Mouse (Mus musculus) liver, adult 10 weeks (tissue): Measurements from ENCODE around the gene Alox5. TPM values are rescaled to one million over a fixed set of nuclear protein-coding genes. Genes with fewer than 3 reads are reported as not detected.

Experiments
- polyA plus RNA-seq: library from polyadenylated mRNA; stranded (reverse); fragments of 350-450 nt; fragmentation: Illumina TruSeq; extraction: RNeasy Lipid Tissue Mini Kit (QIAGEN cat#74804); gene quantifications from one replicate; pipeline ENCODE4 v1.2.3, GENCODE M21; 2014; ENCODE audit warnings: low read depth, low replicate concordance

The Alox5 gene
- not detected for polyA plus RNA-seq

GRCm38 (mm10) chr6:116460544-116461283 lies at the start of gene Alox5:
Gene Alox5 (minus strand): TSS chr6:116461178.

DNA sequence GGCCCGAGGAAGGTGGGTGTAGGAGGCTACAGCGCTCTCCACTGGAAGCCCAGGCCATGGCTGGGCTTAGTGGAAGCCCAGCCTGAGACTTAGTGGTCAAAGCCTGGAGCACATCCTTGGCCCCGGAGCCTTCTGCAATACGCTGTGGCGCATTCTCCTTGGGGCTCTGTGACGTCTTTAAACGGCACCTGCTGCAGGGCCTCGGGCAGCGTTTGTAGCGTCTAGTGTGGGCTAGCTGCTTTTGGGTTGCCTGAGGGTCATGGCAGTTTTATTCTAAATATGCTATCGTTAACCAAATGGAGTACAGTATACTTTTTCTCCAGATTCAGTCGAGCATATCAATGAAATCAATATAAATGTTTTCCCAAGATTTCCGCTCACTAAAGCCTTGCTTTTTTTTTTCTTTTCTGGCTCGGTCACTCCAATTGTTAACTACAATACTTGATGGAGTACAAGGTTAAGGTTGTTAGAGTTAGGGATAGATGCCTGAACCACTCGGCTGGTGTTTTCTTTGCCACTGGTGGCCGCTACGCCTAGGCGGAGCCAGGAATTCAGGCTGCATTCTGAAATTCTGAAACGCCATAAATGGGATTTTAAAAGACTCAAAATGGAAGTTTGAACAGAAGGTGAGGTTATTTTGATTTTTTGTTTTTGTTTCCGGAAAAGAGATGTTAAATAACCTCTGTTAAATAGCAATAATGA lies 45.5 kb upstream of the Alox5 start, which contains the start of gene Olfr212:
Gene Olfr212 (plus strand): TSS at position 215 of the 702 bp plus-strand sequence.

GRCm38 (mm10) chr6:116488791-116489190 lies 27.8 kb upstream of the Alox5 start, which contains the start of gene Olfr211:
Gene Olfr211 (plus strand): TSS chr6:116489091.

Other genes with a start within 250 kb of the Alox5 start
- gene Zfand4, start 197.0 kb downstream of the Alox5 start, polyA plus RNA-seq: 30.7 TPM
- gene March8, start 123.2 kb downstream of the Alox5 start, polyA plus RNA-seq: 93.8 TPM
- not detected for gene Olfr211, start 27.9 kb upstream of the Alox5 start, polyA plus RNA-seq
- not detected for gene Olfr212, start 45.3 kb upstream of the Alox5 start, polyA plus RNA-seq
- gene Olfr213, start 77.3 kb upstream of the Alox5 start, polyA plus RNA-seq: not detected
- gene Gm5580, start 90.0 kb upstream of the Alox5 start, polyA plus RNA-seq: not detected
- gene Olfr214, start 93.1 kb upstream of the Alox5 start, polyA plus RNA-seq: not detected
- not detected for gene Olfr215, start 123.0 kb upstream of the Alox5 start, polyA plus RNA-seq
- gene Zfp422, start 167.8 kb upstream of the Alox5 start, polyA plus RNA-seq: 27.9 TPM
- gene Depp1, start 189.4 kb upstream of the Alox5 start, polyA plus RNA-seq: 11.9 TPM
- 2.1 TPM for gene Rassf4, start 212.8 kb upstream of the Alox5 start, polyA plus RNA-seq